Mouse (Mus musculus) yolk sac, embryonic 10.5 days (tissue): ENCODE measurements around the gene Gm9918.

Experiments used
- DNase-seq: peaks from one replicate; pipeline ENCODE4 v3.0.0-alpha.2; 2017; ENCODE audit warnings: low spot score

Gm9918 gene

GRCm38 (mm10) chr15:102279092-102279782, 8.9 kb downstream of the Gm9918 start, which contains the start of gene Mfsd5:
Gene Mfsd5, plus strand, starts transcription at chr15:102279454.
- DNase-seq: peak; percentile 91

GRCm38 (mm10) chr15:102279783-102280520, 9.6 kb downstream of the Gm9918 start:
- DNase-seq: peak; percentile 29

- DNase-seq: no peak
These were observed 10.3 kb downstream of the Gm9918 start for GRCm38 (mm10) chr15:102280623-102281022.

GRCm38 (mm10) chr15:102282463-102283292, 12.3 kb downstream of the Gm9918 start:
- DNase-seq: no peak

- DNase-seq: no peak
These were observed 13.3 kb downstream of the Gm9918 start for GRCm38 (mm10) chr15:102283648-102284047.

- DNase-seq: no peak
These were observed 17.0 kb downstream of the Gm9918 start for GRCm38 (mm10) chr15:102287395-102287794.

- DNase-seq: peak; percentile 96
These were observed 25.4 kb downstream of the Gm9918 start, which contains the start of gene Espl1 for GRCm38 (mm10) chr15:102295633-102296367. Gene Espl1, plus strand, starts transcription at chr15:102296266.

- DNase-seq: no peak
These were observed 26.1 kb downstream of the Gm9918 start for GRCm38 (mm10) chr15:102296368-102297006.

GRCm38 (mm10) chr15:102302542-102302941, 32.2 kb downstream of the Gm9918 start:
- no peak for DNase-seq

- DNase-seq: no peak
These were observed 38.4 kb downstream of the Gm9918 start for GRCm38 (mm10) chr15:102308717-102309116.

- DNase-seq: no peak
These were observed 39.9 kb downstream of the Gm9918 start for GRCm38 (mm10) chr15:102310074-102310845.

GRCm38 (mm10) chr15:102311489-102311888, 41.1 kb downstream of the Gm9918 start:
- DNase-seq: no peak

- no peak for DNase-seq
These were observed 44.9 kb downstream of the Gm9918 start for GRCm38 (mm10) chr15:102315292-102315691.

GRCm38 (mm10) chr15:102316263-102316662, 45.9 kb downstream of the Gm9918 start:
- DNase-seq: no peak
